8 mouse cellular contexts compared by ENCODE assay signal in genomic region chr12:15810926-15811325, GRCm38 (mm10). TPM values are rescaled to one million over a fixed set of nuclear protein-coding genes. Genes with fewer than 3 reads are reported as not detected.
DNase-seq lines count a peak whose midpoint lies in the region; ATAC-seq lines count a peak whose summit lies in the region.
"Had no signal": no experiment of that assay in that cellular context is flagged by ENCODE, and none has a peak within 500 bp of the region (broad histone marks: within the 10 kb centered on the region; RNA-seq: fewer than 3 reads in every experiment).

No protein-coding gene starts in this region.

- peaks cover 17% of the 10 kb centered on the region for H3K4me1 ChIP-seq in limb, embryonic 11.5 days (ENCODE audit: control insufficient read depth, insufficient read depth, low read length)
- H3K4me1 ChIP-seq in limb, embryonic 10.5 days, result peaks cover 29% of the 10 kb centered on the region
- peaks cover 21% of the 10 kb centered on the region for H3K4me1 ChIP-seq in embryonic facial prominence, embryonic 14.5 days (ENCODE audit: control insufficient read depth, insufficient read depth, low read length)
- H3K4me1 ChIP-seq in hindbrain, embryonic 14.5 days (replicated peaks; ENCODE audit: control insufficient read depth, insufficient read depth, low read length), result peaks cover 50% of the 10 kb centered on the region
- peaks cover 69% of the 10 kb centered on the region for H3K4me1 ChIP-seq in neural tube, embryonic 13.5 days (replicated peaks)

- no peak overlapping the region for H3K9ac ChIP-seq in limb, embryonic 11.5 days (ENCODE audit: low read length)
- H3K9ac ChIP-seq in embryonic facial prominence, embryonic 14.5 days (ENCODE audit: low read depth, low read length), result peak overlapping the region; percentile 40; the same call in 1 of the 2 replicates
- H3K9ac ChIP-seq in hindbrain, embryonic 14.5 days, result peak overlapping the region; percentile 100
- H3K9ac ChIP-seq in neural tube, embryonic 13.5 days, result peak overlapping the region; percentile 99

- no peak for ATAC-seq in limb, embryonic 11.5 days (ENCODE audit: insufficient number of reproducible peaks, low FRiP score, low TSS enrichment, low read depth)
- ATAC-seq in embryonic facial prominence, embryonic 14.5 days (ENCODE audit: low read depth), result no peak
- no peak for ATAC-seq in hindbrain, embryonic 14.5 days (ENCODE audit: low FRiP score)
- no peak for ATAC-seq in neural tube, embryonic 13.5 days (ENCODE audit: low read depth)

- H3K27me3 ChIP-seq in limb, embryonic 11.5 days (ENCODE audit: control insufficient read depth, insufficient read depth, low read length), result no peaks in the 10 kb centered on the region
- no peaks in the 10 kb centered on the region for H3K27me3 ChIP-seq in limb, embryonic 10.5 days (ENCODE audit: low read depth, poor library complexity, severe bottlenecking)
- H3K27me3 ChIP-seq in embryonic facial prominence, embryonic 14.5 days (replicated peaks; ENCODE audit: control insufficient read depth, insufficient read depth, low read length), result no peaks in the 10 kb centered on the region
- H3K27me3 ChIP-seq in hindbrain, embryonic 14.5 days (ENCODE audit: control insufficient read depth, insufficient read depth, low read length), result no peaks in the 10 kb centered on the region
- no peaks in the 10 kb centered on the region for H3K27me3 ChIP-seq in neural tube, embryonic 13.5 days

- 51% methylated on average over 7 of the region's 7 CpGs for WGBS in limb, embryonic 11.5 days
- WGBS in limb, embryonic 10.5 days, result 49% methylated on average over 7 of the region's 7 CpGs
- 35% methylated on average over 7 of the region's 7 CpGs for WGBS in embryonic facial prominence, embryonic 14.5 days
- WGBS in hindbrain, embryonic 14.5 days, result 18% methylated on average over 7 of the region's 7 CpGs
- 25% methylated on average over 7 of the region's 7 CpGs for WGBS in neural tube, embryonic 13.5 days

- no peaks in the 10 kb centered on the region; the same call in 1 of the 2 replicates for H3K36me3 ChIP-seq in limb, embryonic 11.5 days (ENCODE audit: control insufficient read depth, insufficient read depth, low read length)
- H3K36me3 ChIP-seq in limb, embryonic 10.5 days, result peaks cover 40% of the 10 kb centered on the region
- H3K36me3 ChIP-seq in embryonic facial prominence, embryonic 14.5 days (ENCODE audit: control insufficient read depth, insufficient read depth, low read length), result peaks cover 37% of the 10 kb centered on the region
- peaks cover 36% of the 10 kb centered on the region for H3K36me3 ChIP-seq in hindbrain, embryonic 14.5 days (replicated peaks; ENCODE audit: control insufficient read depth, insufficient read depth)
- peaks cover 39% of the 10 kb centered on the region for H3K36me3 ChIP-seq in neural tube, embryonic 13.5 days

- H3K4me3 ChIP-seq in limb, embryonic 11.5 days (ENCODE audit: low read depth, low read length), result no peak overlapping the region
- no peak overlapping the region for H3K4me3 ChIP-seq in limb, embryonic 10.5 days
- peak overlapping the region; percentile 70 for H3K4me3 ChIP-seq in embryonic facial prominence, embryonic 14.5 days (ENCODE audit: low read depth, low read length)
- peak overlapping the region; percentile 98 for H3K4me3 ChIP-seq in hindbrain, embryonic 14.5 days (replicated peaks; ENCODE audit: low read length)
- H3K4me3 ChIP-seq in neural tube, embryonic 13.5 days, result peak overlapping the region; percentile 86

- DNase-seq in limb, embryonic 11.5 days (ENCODE audit: low spot score), result no peak
- DNase-seq in limb, embryonic 10.5 days (ENCODE audit: low spot score), result no peak
- DNase-seq in embryonic facial prominence, embryonic 14.5 days (ENCODE audit: low spot score), result no peak
- DNase-seq in hindbrain, embryonic 14.5 days (ENCODE audit: low spot score), result peak; percentile 39
- DNase-seq in testis, postnatal 10 days (ENCODE audit: low spot score), result no peak
- DNase-seq in cerebellum, adult 8-10 months, result no peak
- DNase-seq: lung, postnatal 14 days had no signal

- peak overlapping the region; percentile 8; the same call in 1 of the 2 replicates for H3K4me2 ChIP-seq in limb, embryonic 11.5 days (ENCODE audit: low read depth, severe bottlenecking)
- peak overlapping the region; percentile 77 for H3K4me2 ChIP-seq in embryonic facial prominence, embryonic 14.5 days (ENCODE audit: low read depth, low read length)
- peak overlapping the region; percentile 90 for H3K4me2 ChIP-seq in hindbrain, embryonic 14.5 days (replicated peaks)
- H3K4me2 ChIP-seq in neural tube, embryonic 13.5 days, result peak overlapping the region; percentile 78

- H3K27ac ChIP-seq in limb, embryonic 11.5 days (replicated peaks; ENCODE audit: low read depth, low read length), result no peak overlapping the region
- no peak overlapping the region for H3K27ac ChIP-seq in limb, embryonic 10.5 days
- H3K27ac ChIP-seq in embryonic facial prominence, embryonic 14.5 days (replicated peaks; ENCODE audit: low read depth, low read length), result no peak overlapping the region
- peak overlapping the region; percentile 98 for H3K27ac ChIP-seq in hindbrain, embryonic 14.5 days
- peak overlapping the region; percentile 99 for H3K27ac ChIP-seq in neural tube, embryonic 13.5 days (replicated peaks)

- no peaks in the 10 kb centered on the region for H3K9me3 ChIP-seq in limb, embryonic 11.5 days (ENCODE audit: control insufficient read depth, low read length)
- H3K9me3 ChIP-seq in limb, embryonic 10.5 days (replicated peaks), result no peaks in the 10 kb centered on the region
- no peaks in the 10 kb centered on the region for H3K9me3 ChIP-seq in embryonic facial prominence, embryonic 14.5 days (ENCODE audit: control insufficient read depth, low read length)
- H3K9me3 ChIP-seq in hindbrain, embryonic 14.5 days (ENCODE audit: control insufficient read depth, low read length), result no peaks in the 10 kb centered on the region
- H3K9me3 ChIP-seq in neural tube, embryonic 13.5 days, result no peaks in the 10 kb centered on the region

RNA-seq across cellular contexts. Expression of gene Trib2, which starts 5.8 kb away (rescaled TPM):
- polyA plus RNA-seq in limb, embryonic 11.5 days (2014; fragmentation: Nextera tagmentation; extraction: Ambion mirVana), result 56.1 and 56.2 TPM in 2 replicates
- polyA plus RNA-seq in limb, embryonic 10.5 days (2016; fragmentation: Nextera tagmentation; extraction: Ambion mirVana), result 20.8 and 32.7 TPM in 2 replicates
- polyA plus RNA-seq in embryonic facial prominence, embryonic 14.5 days (2014; fragmentation: Nextera tagmentation; extraction: Ambion mirVana), result 62.0 and 67.3 TPM in 2 replicates
- polyA plus RNA-seq in hindbrain, embryonic 14.5 days (2014; fragmentation: Nextera tagmentation; extraction: Ambion mirVana), result 150 and 174 TPM in 2 replicates
- 118 and 128 TPM in 2 replicates for polyA plus RNA-seq in neural tube, embryonic 13.5 days (2015; fragmentation: Nextera tagmentation; extraction: Ambion mirVana)

Comparison
In these comparisons a context has a peak if more than half of its experiments do, and no peak if none do; other contexts are left out.
1. H3K27ac ChIP-seq: peak in hindbrain, embryonic 14.5 days (single experiment) and neural tube, embryonic 13.5 days (single experiment); none in limb, embryonic 11.5 days (single experiment), limb, embryonic 10.5 days (single experiment) and embryonic facial prominence, embryonic 14.5 days (single experiment).
2. H3K4me2 ChIP-seq: peak in every context shown above with its lines; median percentile 90 in hindbrain, embryonic 14.5 days; 78 in neural tube, embryonic 13.5 days; 77 in embryonic facial prominence, embryonic 14.5 days; 8 in limb, embryonic 11.5 days.
3. H3K4me3 ChIP-seq: peak in embryonic facial prominence, embryonic 14.5 days (single experiment), hindbrain, embryonic 14.5 days (single experiment) and neural tube, embryonic 13.5 days (single experiment); none in limb, embryonic 11.5 days (single experiment) and limb, embryonic 10.5 days (single experiment).